Mouse (Mus musculus) neural tube, embryonic 15.5 days (tissue): ENCODE results near the gene Mthfsl. TPM values are rescaled to one million over a fixed set of nuclear protein-coding genes. Genes with fewer than 3 reads are reported as not detected.
A peak's percentile ranks its signal among the peaks of the same experiment; 100 is the strongest.
"Not testable (repeated sequence)": the region's sequence is repeated elsewhere in the genome, so short reads cannot be mapped to it uniquely, and the experiment has no call there.

Source experiments
- ATAC-seq: fragments of 200-750 bp; cut with Nextera tagmentation; 2 replicates; pipeline ENCODE4 v1.8.0; 2017; ENCODE audit warnings: mild to moderate bottlenecking, moderate TSS enrichment, moderate library complexity; ENCODE audit not compliant: low FRiP score
- H3K27ac ChIP-seq: fragments of 300-500 bp; sonication (generic); replicated peaks from 2 replicates; pipeline ENCODE4 v1.5.1; 2015; ENCODE audit warnings: mild to moderate bottlenecking, inconsistent platforms
- H3K27me3 ChIP-seq: fragments of 300-500 bp; sonication (generic); replicated peaks from 2 replicates; pipeline ENCODE4 v1.6.1; 2015; ENCODE audit warnings: inconsistent platforms
- H3K36me3 ChIP-seq: fragments of 300-500 bp; sonication (generic); 2 replicates; pipeline ENCODE4 v1.6.1; 2015; ENCODE audit warnings: inconsistent platforms
- H3K4me1 ChIP-seq: fragments of 300-500 bp; sonication (generic); 2 replicates; pipeline ENCODE4 v1.6.1; 2015; ENCODE audit warnings: inconsistent platforms
- H3K4me2 ChIP-seq: fragments of 300-500 bp; sonication (generic); 2 replicates; pipeline ENCODE4 v1.6.1; 2015; ENCODE audit warnings: inconsistent platforms, mild to moderate bottlenecking, moderate library complexity
- H3K4me3 ChIP-seq: fragments of 300-500 bp; sonication (generic); replicated peaks from 2 replicates; pipeline ENCODE4 v1.5.1; 2015; ENCODE audit warnings: mild to moderate bottlenecking, inconsistent platforms
- H3K9ac ChIP-seq: fragments of 300-500 bp; sonication (generic); replicated peaks from 2 replicates; pipeline ENCODE4 v1.6.1; 2015; ENCODE audit warnings: mild to moderate bottlenecking, inconsistent platforms
- H3K9me3 ChIP-seq: fragments of 300-500 bp; sonication (generic); replicated peaks from 2 replicates; pipeline ENCODE4 v1.6.1; 2016; ENCODE audit warnings: inconsistent platforms
- WGBS: fragments of 180-500 bp; shearing (Covaris S2); methylation state at CpG from one replicate; pipeline ENCODE4 v1.1.7; 2015; ENCODE audit warnings: mixed read lengths; 5-methylcytosine and 5-hydroxymethylcytosine counted together
- polyA plus RNA-seq: library from polyadenylated mRNA; unstranded; fragments of >200 nt; fragmentation: Nextera tagmentation; extraction: Ambion mirVana; gene quantifications from 2 replicates; pipeline ENCODE4 v1.2.1, GENCODE M21; 2015

The Mthfsl gene
- 45.0 and 50.2 TPM in 2 replicates for polyA plus RNA-seq

DNA sequence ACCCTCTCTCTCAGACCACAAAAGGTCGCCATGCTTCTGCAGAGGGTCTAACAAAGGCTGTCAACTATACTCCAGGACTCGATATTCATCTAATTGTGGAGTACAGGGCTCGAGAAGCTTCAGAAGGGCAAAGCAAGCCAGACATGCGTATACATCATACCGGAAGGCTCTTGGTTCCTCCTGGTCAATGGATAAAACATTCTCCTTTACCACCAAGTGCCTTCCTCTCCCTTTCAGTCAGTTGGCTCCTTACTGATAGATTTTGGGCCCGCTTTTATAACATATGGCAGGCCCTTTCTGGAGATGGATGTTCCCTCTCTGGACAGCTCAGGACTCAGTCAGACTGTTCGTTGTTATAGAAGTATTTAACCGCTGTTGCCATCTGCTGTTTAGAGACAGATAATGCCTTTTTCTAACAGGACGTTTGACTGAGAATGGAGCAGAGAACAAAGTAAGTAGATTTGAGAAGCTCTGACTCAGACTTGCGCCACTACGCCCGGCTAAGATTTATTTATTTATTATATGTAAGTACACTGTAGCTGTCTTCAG is at the start of gene Mthfsl:
Gene Mthfsl, minus strand, starts transcription at position 308 of the 549 bp plus-strand sequence.
- H3K36me3 ChIP-seq, H3K27me3 ChIP-seq, H3K4me1 ChIP-seq, H3K9me3 ChIP-seq: not testable (repeated sequence)
- peak; percentile 83 for ATAC-seq
- Histone ChIP-seq H3K27ac (peak within 1 kb of the TSS; percentile 85), H3K9ac (peak within 1 kb of the TSS; percentile 30), H3K4me2 (peak within 1 kb of the TSS; percentile 53), H3K4me3 (peak within 1 kb of the TSS; percentile 40)
- WGBS: 14% methylated on average over 11 of the region's 12 CpGs

DNA sequence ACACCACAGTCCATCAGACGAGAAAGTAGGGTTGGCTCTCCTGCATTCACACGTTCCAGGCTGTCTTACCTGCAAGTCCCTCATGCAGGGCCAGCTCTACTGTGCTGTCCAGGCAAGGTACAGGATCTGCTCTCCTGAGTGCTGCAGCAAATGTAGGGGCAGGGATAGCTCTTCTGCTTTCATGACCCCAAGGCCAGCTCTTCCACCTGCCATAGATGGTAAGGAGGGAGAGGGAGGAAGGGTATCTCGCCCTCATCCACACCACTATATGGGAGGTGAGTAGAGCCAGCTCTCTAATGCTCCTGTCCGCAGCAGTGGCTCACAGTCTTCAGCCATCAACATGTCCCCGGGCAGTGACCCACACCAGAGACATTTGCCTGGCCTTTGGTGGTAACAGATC is 49.4 kb upstream of the Mthfsl start:
- not testable (repeated sequence) for H3K4me3 ChIP-seq, H3K27ac ChIP-seq, H3K27me3 ChIP-seq, H3K4me1 ChIP-seq, H3K9me3 ChIP-seq, H3K9ac ChIP-seq, ATAC-seq, H3K36me3 ChIP-seq, H3K4me2 ChIP-seq
- 78% methylated on average over 5 of the region's 5 CpGs for WGBS

DNA sequence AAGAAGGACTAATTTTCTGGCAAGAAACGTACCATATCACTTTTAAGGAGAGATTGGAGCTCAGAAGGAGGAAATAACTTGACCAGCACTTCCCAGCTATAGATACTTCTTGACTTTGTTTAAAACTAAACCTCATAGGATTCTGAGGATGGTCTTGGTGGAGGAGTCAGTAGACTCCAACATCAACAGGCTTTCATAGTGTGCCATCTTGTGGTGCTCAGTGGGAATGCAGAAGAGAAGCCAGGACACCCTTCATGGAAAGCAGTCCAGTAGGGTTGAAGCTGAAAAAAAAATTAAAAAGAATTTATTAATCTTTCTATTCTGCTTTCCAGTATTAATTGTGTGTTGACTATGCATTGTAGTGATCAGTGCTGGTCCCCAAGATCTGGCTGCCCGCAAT is 26.6 kb upstream of the Mthfsl start:
- H3K27ac ChIP-seq, H3K4me1 ChIP-seq, H3K4me2 ChIP-seq, H3K36me3 ChIP-seq, H3K9ac ChIP-seq, H3K27me3 ChIP-seq, ATAC-seq, H3K4me3 ChIP-seq, H3K9me3 ChIP-seq: not testable (repeated sequence)
- 20% methylated on average over 1 of the region's 2 CpGs for WGBS

DNA sequence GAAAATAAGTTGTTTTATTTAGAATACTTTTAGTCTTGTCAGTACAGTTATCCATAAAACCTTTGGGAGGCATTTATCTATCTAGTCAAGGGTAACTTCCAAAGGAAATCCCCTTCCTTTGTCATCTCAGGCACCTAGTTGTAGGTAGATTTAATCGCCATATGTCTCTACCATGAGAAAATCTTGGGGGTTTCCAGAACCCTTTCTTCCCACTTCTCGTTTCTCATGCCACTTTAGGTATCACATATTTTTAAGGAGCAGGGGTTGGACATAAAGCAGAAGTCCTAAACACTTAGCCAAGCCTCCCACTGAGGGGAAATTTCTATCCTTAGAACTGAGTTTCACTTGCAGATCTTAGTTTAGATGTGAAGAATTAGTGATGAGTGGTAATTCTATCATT is 25.9 kb upstream of the Mthfsl start:
- not testable (repeated sequence) for H3K4me2 ChIP-seq, H3K27ac ChIP-seq, ATAC-seq, H3K36me3 ChIP-seq, H3K4me3 ChIP-seq, H3K27me3 ChIP-seq, H3K4me1 ChIP-seq, H3K9me3 ChIP-seq, H3K9ac ChIP-seq
- WGBS: 100% methylated on average over 1 of the region's 2 CpGs

DNA sequence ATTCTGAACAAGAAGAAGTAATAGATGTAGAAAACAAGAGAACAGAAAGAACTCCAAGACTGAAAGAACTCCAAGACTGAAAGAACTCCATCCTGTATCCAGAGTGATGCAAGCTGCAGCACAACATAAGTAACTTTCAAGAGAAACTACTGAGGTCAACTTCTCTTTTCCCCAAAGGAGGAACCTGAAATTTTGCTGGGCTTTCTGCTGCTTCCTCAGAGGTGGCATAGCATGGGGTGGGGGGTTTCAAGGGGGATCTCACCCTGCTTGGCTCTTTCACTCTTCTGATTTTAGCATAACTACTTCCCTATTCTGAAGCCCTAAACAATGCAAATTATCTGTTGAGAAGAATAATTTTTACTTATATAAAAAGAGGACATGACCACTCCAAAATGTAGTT is 15.2 kb upstream of the Mthfsl start:
- H3K27ac ChIP-seq, ATAC-seq, H3K4me1 ChIP-seq, H3K9me3 ChIP-seq, H3K9ac ChIP-seq, H3K27me3 ChIP-seq, H3K36me3 ChIP-seq, H3K4me2 ChIP-seq, H3K4me3 ChIP-seq: not testable (repeated sequence)

DNA sequence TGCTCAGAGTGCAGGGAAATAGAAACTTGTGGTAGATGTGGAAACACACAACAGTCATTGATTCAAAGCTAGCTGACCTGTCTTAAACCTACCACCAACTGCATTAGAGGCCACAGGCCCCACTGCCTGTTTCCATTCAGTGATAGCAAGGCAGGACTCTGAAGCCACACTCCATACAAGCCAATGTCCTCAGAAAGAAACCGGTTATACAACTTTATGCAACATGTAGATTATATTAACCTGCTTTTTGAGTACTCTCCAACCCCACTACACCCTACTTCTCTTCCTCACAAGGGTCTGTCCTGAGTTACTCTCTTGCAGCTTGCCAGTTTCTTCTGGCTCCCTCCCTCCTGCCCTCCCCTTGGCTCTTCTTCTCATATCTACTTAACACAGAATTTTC is 13.1 kb upstream of the Mthfsl start:
- not testable (repeated sequence) for H3K4me1 ChIP-seq, ATAC-seq
- 90% methylated on average over 1 of the region's 1 CpGs for WGBS

DNA sequence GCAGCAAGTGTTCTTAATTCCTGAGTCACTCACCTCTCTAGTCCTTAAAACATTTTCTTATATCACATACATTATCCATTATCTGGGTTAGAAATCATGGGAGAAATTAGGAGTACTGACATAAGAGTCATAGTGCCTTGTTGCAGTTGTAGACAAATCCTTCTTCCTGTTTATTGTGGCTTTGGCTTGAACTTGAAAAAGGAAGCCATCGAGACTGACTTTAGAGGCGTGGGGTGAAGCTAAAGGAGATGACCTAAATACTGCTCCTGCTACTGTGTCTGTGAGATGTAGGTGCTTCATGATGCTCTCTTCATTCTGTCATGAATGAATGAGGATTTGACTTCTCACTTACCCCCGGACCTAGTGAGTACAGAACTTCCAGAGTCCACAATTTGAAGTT is 12.2 kb upstream of the Mthfsl start:
- not testable (repeated sequence) for ATAC-seq, H3K27ac ChIP-seq, H3K4me1 ChIP-seq, H3K9ac ChIP-seq, H3K36me3 ChIP-seq, H3K27me3 ChIP-seq, H3K4me3 ChIP-seq, H3K9me3 ChIP-seq, H3K4me2 ChIP-seq
- 69% methylated on average over 2 of the region's 3 CpGs for WGBS

More for the DNA sequence above, 13.1 kb upstream of the Mthfsl start:
- H3K9me3 ChIP-seq, H3K9ac ChIP-seq, H3K36me3 ChIP-seq, H3K4me2 ChIP-seq, H3K4me3 ChIP-seq, H3K27ac ChIP-seq, H3K27me3 ChIP-seq: not testable (repeated sequence)

DNA sequence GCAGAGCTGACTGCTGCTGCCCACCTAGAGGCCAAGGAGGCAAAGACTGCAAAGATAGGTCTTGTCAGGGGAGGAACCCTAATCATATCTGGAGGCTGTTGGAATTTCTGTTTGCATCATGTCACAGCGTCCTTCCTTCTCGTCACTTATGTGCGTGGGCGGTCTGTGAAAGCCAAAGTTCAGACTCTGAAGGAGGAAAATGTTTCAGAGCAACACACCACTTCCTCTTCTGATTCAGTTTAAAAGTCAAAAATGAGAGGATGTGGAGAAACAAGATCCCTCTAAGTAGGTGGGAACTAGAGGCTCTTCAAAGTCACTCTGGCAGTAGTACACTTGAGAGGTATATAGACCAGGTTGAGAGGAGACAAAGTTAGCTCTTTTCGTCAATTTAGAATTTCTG is 11.6 kb upstream of the Mthfsl start, which contains the start of gene Bcl2a1d:
Gene Bcl2a1d, minus strand, starts transcription at position 187 of the 400 bp plus-strand sequence.
- H3K27me3 ChIP-seq, H3K4me1 ChIP-seq, ATAC-seq, H3K9me3 ChIP-seq, H3K9ac ChIP-seq, H3K4me2 ChIP-seq, H3K36me3 ChIP-seq, H3K4me3 ChIP-seq, H3K27ac ChIP-seq: not testable (repeated sequence)
- WGBS: 95% methylated on average over 5 of the region's 5 CpGs

DNA sequence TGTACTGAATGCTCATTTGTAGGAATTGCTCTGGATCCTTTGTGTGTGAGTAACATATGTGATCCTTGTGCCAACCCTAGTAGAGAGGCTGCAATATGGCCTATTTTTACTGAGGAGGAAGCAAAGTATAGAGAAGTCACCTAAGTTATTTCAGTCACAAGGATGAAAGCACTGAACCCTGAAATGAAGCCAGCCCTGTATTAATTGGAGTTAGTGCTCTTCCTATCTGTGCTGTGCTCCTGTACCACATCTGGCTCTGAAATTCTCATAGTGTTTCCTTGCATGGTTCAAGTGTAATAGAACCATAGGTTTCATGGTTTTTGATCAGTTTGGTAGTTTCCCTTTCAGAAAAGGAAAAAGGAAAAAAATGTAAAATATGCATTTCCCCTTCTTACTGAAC is 8.2 kb upstream of the Mthfsl start:
- not testable (repeated sequence) for H3K4me1 ChIP-seq, ATAC-seq, H3K4me2 ChIP-seq, H3K27me3 ChIP-seq, H3K27ac ChIP-seq, H3K4me3 ChIP-seq, H3K9me3 ChIP-seq, H3K36me3 ChIP-seq, H3K9ac ChIP-seq

DNA sequence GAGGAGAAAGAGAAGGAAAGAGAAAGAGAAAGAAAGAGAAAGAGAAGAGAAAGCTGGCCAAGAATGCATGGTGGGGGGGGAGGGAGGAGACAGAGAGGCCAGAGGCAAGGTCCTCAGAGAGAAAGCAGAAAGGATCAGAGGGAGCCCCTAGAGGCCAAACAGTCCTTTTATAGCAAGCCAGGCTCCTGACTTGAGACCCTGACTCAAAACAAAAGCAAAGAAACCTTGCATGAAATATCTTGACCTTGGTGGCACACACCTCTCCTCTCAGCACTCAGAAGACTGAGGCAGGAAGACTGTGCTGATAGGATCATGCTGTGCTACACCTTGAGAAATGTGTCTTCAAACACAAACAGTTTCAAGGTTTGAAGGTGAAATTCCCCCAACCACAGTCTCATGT is 1.5 kb upstream of the Mthfsl start:
- ATAC-seq, H3K9me3 ChIP-seq, H3K36me3 ChIP-seq, H3K4me1 ChIP-seq, H3K4me3 ChIP-seq, H3K9ac ChIP-seq, H3K27ac ChIP-seq, H3K4me2 ChIP-seq, H3K27me3 ChIP-seq: not testable (repeated sequence)

DNA sequence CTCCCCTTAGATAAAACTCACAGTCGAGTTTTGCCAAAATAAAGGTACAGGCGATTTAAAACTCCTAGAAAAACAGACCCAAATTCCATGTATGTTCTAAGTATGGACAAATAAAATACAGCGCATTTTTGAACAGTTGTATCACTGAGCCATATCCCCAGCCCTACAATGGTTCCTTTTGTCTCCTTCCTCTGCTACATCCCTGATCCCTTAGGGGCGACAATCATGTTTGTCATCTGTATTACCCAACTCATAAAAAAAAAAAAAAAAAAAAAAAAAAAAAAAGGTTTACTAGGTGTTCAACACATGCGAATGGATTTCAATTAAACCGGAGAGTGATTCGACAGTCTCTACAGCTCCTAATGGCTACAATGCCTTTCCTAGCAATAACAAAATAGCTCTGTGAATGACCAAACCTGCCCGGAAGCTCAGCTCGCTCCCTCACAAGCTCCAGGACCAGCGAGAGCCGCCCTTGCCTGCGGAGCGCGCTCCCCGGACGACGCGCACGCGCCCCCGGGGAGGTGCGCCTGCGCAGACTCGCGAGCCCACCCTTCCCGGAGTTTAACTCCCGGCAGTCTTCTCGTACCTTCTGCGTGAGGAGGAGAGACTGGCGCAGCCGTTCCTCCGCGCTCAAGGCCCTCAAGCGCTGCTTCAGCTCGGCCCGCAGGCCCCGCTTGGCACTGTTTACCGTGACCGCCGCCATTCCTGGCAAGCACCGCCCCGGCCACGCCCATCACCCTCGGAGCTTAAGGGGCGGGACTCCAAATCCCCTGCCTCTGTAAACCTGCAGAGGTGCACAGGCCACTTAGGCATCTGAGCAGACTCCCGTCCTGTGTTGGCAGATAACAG is 799 bp downstream of the Mthfsl start:
- not testable (repeated sequence) for H3K36me3 ChIP-seq, H3K9me3 ChIP-seq, H3K4me1 ChIP-seq, H3K27me3 ChIP-seq
- Histone ChIP-seq H3K4me3 (peak overlapping the region; percentile 40), H3K4me2 (peak overlapping the region; percentile 48), H3K9ac (peak overlapping the region; percentile 29), H3K27ac (peak overlapping the region; percentile 79)
- peak; percentile 94 for ATAC-seq
- WGBS: 5% methylated on average over 19 of the region's 46 CpGs

DNA sequence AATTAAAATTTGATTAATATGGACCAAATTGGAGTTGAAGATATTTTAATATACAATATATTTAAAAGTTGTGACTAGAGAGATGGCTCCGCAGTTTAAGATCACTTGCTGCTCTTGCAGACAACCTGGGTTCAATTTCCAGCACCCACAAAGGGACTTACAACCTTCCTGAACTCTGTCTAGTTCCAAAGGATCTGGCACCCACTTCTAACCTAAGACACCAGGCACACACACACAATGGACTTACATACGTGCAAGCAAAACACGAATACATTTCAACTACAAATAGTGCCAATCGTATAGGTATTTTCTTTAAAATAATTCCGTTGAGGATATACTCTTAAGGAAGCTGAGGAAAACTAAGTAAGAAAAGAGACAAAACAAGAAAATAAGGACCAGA is 1.5 kb downstream of the Mthfsl start:
- H3K27me3 ChIP-seq, H3K4me1 ChIP-seq, H3K27ac ChIP-seq, H3K9me3 ChIP-seq, H3K36me3 ChIP-seq, H3K9ac ChIP-seq, ATAC-seq: not testable (repeated sequence)
- WGBS: 76% methylated on average over 5 of the region's 5 CpGs
- H3K4me2 ChIP-seq: peak overlapping the region; percentile 48
- peak overlapping the region; percentile 40 for H3K4me3 ChIP-seq
